Mouse (Mus musculus) heart, embryonic 16.5 days (tissue): Measurements from ENCODE around the gene Psors1c2. TPM values are rescaled to one million over a fixed set of nuclear protein-coding genes. Genes with fewer than 3 reads are reported as not detected.
A peak's percentile ranks its signal among the peaks of the same experiment; 100 is the strongest.

Experiments used
- ATAC-seq: fragments of 200-750 bp; cut with Nextera tagmentation; replicated peaks from 2 replicates; pipeline ENCODE4 v1.8.0; 2017; ENCODE audit warnings: moderate number of reproducible peaks; ENCODE audit not compliant: insufficient read depth, low FRiP score; ENCODE audit errors: extremely low read depth
- H3K27ac ChIP-seq: fragments of 300-500 bp; sonication (generic); 2 replicates; pipeline ENCODE4 v1.5.1; 2014; ENCODE audit warnings: mild to moderate bottlenecking, low read length, control low read depth, moderate library complexity
- H3K27me3 ChIP-seq: fragments of 300-500 bp; sonication (generic); 2 replicates; pipeline ENCODE4 v1.6.1; 2014; ENCODE audit warnings: low read length, mixed read lengths; ENCODE audit not compliant: control insufficient read depth, insufficient read depth
- H3K36me3 ChIP-seq: fragments of 300-500 bp; sonication (generic); 2 replicates; pipeline ENCODE4 v1.6.1; 2014; ENCODE audit not compliant: control insufficient read depth, insufficient read depth
- H3K4me1 ChIP-seq: fragments of 300-500 bp; sonication (generic); 2 replicates; pipeline ENCODE4 v1.6.1; 2014; ENCODE audit warnings: low read length, mixed read lengths; ENCODE audit not compliant: control insufficient read depth, insufficient read depth
- H3K4me2 ChIP-seq: fragments of 300-500 bp; sonication (generic); 2 replicates; pipeline ENCODE4 v1.6.1; 2014; ENCODE audit warnings: low read depth, mild to moderate bottlenecking, control low read depth, low read length
- H3K4me3 ChIP-seq: fragments of 300-500 bp; sonication (generic); 2 replicates; pipeline ENCODE4 v1.5.1; 2014; ENCODE audit warnings: mild to moderate bottlenecking, control low read depth, low read length
- H3K9ac ChIP-seq: fragments of 300-500 bp; sonication (generic); 2 replicates; pipeline ENCODE4 v1.6.1; 2014; ENCODE audit warnings: low read length, control low read depth
- H3K9me3 ChIP-seq: fragments of 300-500 bp; sonication (generic); replicated peaks from 2 replicates; pipeline ENCODE4 v1.6.1; 2016; ENCODE audit warnings: low read length; ENCODE audit not compliant: control insufficient read depth
- WGBS: fragments of 180-500 bp; shearing (Covaris S2); extraction: QIAGEN DNeasy Blood & Tissue Kit; methylation state at CpG from one replicate; pipeline ENCODE4 v1.1.7; 2014; 5-methylcytosine and 5-hydroxymethylcytosine counted together
- polyA plus RNA-seq: library from polyadenylated mRNA; unstranded; fragments of >200 nt; fragmentation: Nextera tagmentation; extraction: Ambion mirVana; gene quantifications from 2 replicates; pipeline ENCODE4 v1.2.1, GENCODE M21; 2015

Psors1c2 gene
- polyA plus RNA-seq, 1 experiment from 2014 or later, result 1.9 TPM

DNA sequence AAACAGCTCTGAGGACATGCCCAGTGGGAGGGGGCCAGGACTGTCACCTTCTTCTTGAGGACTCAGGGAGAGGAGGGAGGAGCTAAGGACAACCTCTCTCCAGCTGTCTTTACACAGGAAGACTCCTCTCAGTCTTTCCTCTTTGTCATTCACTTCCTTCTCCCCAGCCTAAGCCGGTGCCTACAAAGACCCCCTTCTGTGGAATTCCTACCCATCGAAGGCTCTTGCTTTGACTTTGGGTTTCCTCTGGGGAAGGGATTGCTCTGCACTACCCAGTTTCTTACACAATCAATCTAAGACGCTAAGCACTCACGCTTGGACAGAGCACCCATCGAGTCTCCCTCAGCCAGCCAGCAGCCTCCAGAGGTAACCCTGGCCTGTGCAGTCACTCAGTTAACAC, 15.6 kb downstream of the Psors1c2 start:
- ATAC-seq, result no peak
- Histone ChIP-seq H3K9me3 (no peaks in the 10 kb centered on the region), H3K36me3 (no peaks in the 10 kb centered on the region), H3K4me3 (no peak overlapping the region), H3K4me1 (peaks cover 25% of the 10 kb centered on the region), H3K27me3 (no peaks in the 10 kb centered on the region), H3K27ac (peak overlapping the region; percentile 100), H3K9ac (peak overlapping the region; percentile 53), H3K4me2 (no peak overlapping the region)
- 19% methylated on average over 5 of the region's 5 CpGs for WGBS

DNA sequence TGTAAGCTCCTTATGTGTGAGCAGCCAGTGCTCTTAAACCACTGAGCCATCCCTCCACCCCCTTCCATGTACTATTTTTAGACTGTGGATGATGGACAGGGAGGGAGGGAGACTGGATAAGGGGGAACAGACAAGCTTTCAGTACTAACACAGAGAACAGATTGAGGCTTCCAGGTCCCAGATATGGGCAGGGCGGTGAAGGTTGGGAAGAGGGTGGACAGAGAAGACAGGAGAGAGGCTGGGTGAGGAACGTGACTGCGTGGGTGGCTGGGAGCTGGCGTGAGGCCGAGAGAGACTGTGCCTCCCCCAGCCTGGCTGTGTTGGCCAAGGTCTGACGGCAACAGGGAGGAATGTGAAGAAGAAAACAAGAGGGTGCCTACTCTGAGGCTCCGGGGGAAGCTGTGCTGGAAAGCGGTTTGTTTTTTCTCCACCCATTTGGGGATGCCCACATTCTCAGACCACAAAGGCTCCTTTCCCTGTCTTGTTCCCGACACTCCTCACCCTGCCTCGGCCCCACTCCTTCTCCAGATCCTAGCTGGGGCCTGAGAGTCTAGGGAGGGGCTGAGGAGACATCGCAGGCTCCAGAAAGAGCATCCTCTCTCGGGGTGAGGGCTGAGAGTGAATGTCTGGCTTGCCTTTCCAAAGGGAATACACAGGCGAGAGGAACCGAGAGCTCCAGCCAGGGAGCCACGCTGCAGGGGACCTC, 16.6 kb downstream of the Psors1c2 start:
- Histone ChIP-seq H3K27me3 (no peaks in the 10 kb centered on the region), H3K9me3 (no peaks in the 10 kb centered on the region), H3K4me1 (peaks cover 23% of the 10 kb centered on the region), H3K36me3 (no peaks in the 10 kb centered on the region), H3K27ac (peak overlapping the region; percentile 100), H3K9ac (peak overlapping the region; percentile 73), H3K4me2 (peak overlapping the region; percentile 63), H3K4me3 (peak overlapping the region; percentile 37)
- ATAC-seq, result peak; percentile 94
- 14% methylated on average over 15 of the region's 15 CpGs for WGBS

DNA sequence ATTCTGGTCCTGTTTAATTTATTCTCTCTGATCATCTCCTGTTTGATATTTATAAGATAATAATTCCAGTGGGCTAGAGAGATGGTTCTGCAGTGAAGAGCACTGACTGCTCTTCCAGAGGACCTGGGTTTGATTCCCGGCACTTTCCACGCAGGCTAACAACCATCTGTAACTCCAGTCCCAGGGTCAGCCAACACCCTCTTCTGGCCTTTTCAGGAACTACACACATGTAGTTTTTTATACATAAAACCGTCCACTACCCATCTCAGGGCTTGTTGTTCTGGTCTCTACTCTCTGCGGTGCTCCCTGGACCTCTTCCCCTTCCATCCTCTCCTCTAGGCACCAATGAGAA, 17.1 kb downstream of the Psors1c2 start:
- ATAC-seq, result no peak
- Histone ChIP-seq H3K27ac (peak overlapping the region; percentile 100), H3K27me3 (no peaks in the 10 kb centered on the region), H3K9me3 (no peaks in the 10 kb centered on the region), H3K9ac (peak overlapping the region; percentile 73), H3K36me3 (no peaks in the 10 kb centered on the region), H3K4me3 (peak overlapping the region; percentile 37), H3K4me2 (peak overlapping the region; percentile 63), H3K4me1 (peaks cover 23% of the 10 kb centered on the region)
- 87% methylated on average over 4 of the region's 4 CpGs for WGBS

DNA sequence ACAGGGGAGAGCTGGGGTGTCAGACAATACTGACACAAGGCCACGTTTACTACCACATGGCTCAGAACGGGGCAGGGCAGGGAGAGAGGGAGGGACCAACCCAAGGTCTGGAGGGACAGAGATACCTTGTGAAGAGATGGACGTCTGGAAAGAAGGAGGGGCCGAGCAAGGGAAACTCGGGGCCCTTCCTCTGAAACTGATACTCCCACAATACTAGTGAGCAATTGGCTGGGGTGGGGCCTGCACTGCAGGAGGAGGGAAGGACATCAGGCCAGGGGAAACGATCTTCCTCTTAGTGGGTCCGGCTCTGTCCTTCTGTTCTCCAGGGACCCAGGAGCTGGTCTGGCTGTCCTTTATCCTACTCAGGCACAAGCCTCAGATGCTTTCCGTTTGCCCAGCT, 17.9 kb downstream of the Psors1c2 start:
- Histone ChIP-seq H3K4me1 (peaks cover 23% of the 10 kb centered on the region), H3K4me3 (no peak overlapping the region), H3K9me3 (no peaks in the 10 kb centered on the region), H3K27ac (peak overlapping the region; percentile 100), H3K36me3 (no peaks in the 10 kb centered on the region), H3K9ac (peak overlapping the region; percentile 46; the same call in 1 of the 2 replicates), H3K27me3 (no peaks in the 10 kb centered on the region), H3K4me2 (no peak overlapping the region)
- WGBS, result 57% methylated on average over 8 of the region's 8 CpGs
- no peak for ATAC-seq

DNA sequence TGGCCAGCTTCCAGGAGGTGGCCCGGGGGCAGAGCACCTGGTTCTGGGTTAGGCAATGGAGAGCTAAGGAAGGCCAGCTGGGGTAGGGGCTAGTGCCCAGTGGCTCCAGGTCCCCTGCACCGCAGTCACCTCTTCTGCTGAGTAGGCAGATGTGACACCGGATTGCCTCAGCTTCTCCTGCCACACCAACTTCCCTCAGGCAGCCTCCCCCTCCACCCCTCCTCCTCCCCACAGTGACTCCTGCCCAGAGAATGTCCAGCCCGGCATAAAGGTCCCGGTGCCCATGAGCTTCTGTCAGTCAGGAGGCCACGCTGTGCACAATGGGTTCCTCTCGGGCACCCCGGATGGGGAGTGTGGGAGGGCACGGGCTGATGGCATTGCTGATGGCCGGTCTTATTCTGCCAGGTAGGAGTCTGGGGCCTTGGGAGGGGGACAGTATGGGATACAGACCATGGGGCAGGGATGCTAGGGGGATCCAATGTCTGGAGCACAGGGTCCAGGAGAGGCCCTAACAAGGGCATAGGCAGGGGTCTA, 18.9 kb downstream of the Psors1c2 start, which contains the start of gene Cdsn:
Cdsn (plus strand) TSS at position 248 of the 534 bp plus-strand sequence.
- peak within 1 kb of the TSS; percentile 46; the same call in 1 of the 2 replicates for H3K9ac ChIP-seq
- no peaks in the 10 kb centered on the region for H3K27me3 ChIP-seq
- no peak within 1 kb of the TSS for H3K4me3 ChIP-seq
- H3K4me2 ChIP-seq, result no peak within 1 kb of the TSS
- H3K9me3 ChIP-seq, result no peaks in the 10 kb centered on the region
- WGBS, result 82% methylated on average over 10 of the region's 10 CpGs
- ATAC-seq, result no peak
- H3K27ac ChIP-seq, result peak within 1 kb of the TSS; percentile 100
- H3K4me1 ChIP-seq, result peaks cover 23% of the 10 kb centered on the region
- H3K36me3 ChIP-seq, result no peaks in the 10 kb centered on the region

DNA sequence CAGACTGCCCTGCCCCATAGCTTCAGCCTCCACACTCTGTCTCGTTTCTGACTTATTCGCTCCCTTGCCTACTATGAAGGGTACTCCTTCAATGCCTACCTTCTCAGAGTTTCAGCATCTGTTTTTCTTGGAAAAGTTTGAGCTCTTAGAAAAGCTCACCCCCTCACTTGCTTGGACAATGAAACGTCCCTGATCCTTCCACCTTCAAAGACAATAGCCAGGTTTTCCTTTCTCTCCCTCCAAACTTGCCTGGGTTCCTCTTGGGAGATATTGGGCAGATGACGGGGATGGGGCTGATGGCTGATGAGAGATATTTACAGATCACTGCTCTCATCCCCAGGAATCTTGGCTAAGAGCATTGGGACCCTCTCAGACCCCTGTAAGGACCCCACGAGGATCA, 21.3 kb downstream of the Psors1c2 start:
- Histone ChIP-seq H3K4me2 (no peak overlapping the region), H3K27ac (no peak overlapping the region), H3K9ac (no peak overlapping the region), H3K27me3 (no peaks in the 10 kb centered on the region), H3K4me3 (no peak overlapping the region), H3K9me3 (no peaks in the 10 kb centered on the region), H3K36me3 (no peaks in the 10 kb centered on the region), H3K4me1 (peaks cover 18% of the 10 kb centered on the region)
- 82% methylated on average over 5 of the region's 5 CpGs for WGBS
- ATAC-seq, result no peak

DNA sequence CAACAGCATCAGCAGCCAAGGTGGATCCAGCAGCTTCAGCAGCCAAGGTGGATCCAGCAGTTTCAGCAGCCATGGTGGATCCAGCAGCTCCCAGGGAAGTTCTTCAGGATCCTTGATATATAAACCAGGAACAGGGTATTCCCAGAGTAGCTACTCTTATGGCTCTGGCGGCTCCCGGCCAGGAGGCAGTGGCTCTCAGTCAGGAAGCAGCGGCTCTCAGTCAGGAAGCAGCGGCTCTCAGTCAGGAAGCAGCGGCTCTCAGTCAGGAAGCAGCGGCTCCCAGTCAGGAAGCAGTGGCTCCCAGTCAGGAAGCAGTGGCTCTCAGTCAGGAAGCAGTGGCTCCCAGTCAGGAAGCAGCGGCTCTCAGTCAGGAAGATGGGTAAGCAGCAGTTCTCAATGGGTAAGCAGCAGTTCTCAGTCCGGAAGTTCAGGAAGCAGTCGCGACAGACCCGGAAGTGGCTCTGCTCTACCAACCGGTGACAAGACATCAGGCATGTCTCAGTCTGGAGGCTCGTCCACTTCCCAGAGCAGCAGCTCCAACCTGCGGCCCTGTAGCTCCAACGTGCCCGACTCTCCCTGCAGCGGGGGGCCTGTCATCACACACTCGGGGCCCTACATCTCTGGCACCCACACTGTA, 21.9 kb downstream of the Psors1c2 start:
- Histone ChIP-seq H3K9me3 (no peaks in the 10 kb centered on the region), H3K27ac (no peak overlapping the region), H3K36me3 (no peaks in the 10 kb centered on the region), H3K9ac (no peak overlapping the region), H3K27me3 (no peaks in the 10 kb centered on the region), H3K4me3 (no peak overlapping the region), H3K4me2 (no peak overlapping the region), H3K4me1 (peaks cover 15% of the 10 kb centered on the region)
- ATAC-seq, result no peak
- WGBS, result 87% methylated on average over 18 of the region's 18 CpGs

DNA sequence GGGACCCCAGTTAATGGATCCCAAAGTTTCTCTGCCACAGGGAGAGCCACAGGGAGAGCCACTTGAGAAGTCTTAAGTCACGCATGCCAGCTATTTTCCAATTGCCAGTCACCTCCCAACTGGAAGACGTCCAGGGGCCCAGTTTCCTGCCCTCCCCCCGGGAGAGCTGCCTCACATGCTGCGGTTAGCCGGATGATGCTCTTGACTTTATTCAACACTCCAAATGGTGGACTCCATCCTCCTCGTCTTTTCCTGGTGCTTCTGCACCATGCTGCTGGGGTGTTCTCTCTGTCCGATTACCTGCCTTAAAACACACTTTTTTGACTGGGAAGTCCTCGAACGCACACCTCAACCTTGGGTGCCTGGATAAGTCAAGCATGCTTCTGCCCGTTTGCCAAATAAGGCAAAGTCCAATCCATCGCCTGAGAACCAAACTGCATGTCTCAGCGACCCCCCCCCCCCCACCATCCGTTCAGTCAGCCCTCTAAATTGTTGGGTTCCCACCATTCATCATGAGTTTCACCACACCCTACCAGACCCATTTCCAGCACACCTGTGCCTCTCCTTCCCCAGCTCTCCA, 23.3 kb downstream of the Psors1c2 start:
- Histone ChIP-seq H3K27me3 (no peaks in the 10 kb centered on the region), H3K9ac (no peak overlapping the region), H3K9me3 (no peaks in the 10 kb centered on the region), H3K4me3 (no peak overlapping the region), H3K4me1 (peaks cover 7% of the 10 kb centered on the region), H3K27ac (no peak overlapping the region), H3K4me2 (no peak overlapping the region), H3K36me3 (no peaks in the 10 kb centered on the region)
- WGBS, result 78% methylated on average over 12 of the region's 13 CpGs
- ATAC-seq, result no peak

DNA sequence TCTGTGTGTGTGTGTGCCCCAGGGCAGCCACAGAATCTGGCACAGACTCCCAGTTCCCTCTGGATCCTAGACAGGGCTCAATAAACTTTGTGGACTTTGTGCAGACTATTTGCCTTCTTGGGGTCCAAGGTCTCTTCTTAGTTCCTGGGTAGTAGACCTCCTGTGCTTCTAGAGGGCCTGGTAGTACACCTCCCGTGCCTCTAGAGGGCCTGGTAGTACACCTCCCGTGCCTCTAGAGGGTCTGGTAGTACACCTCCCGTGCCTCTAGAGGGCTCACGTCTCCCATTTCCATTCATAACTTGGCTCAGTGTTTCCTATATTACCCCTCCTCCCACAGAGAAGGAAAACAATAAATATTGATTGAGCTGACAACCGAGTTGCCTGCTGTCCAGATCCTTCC, 23.8 kb downstream of the Psors1c2 start:
- Histone ChIP-seq H3K9me3 (no peaks in the 10 kb centered on the region), H3K36me3 (no peaks in the 10 kb centered on the region), H3K9ac (no peak overlapping the region), H3K27me3 (no peaks in the 10 kb centered on the region), H3K27ac (no peak overlapping the region), H3K4me1 (peaks cover 3% of the 10 kb centered on the region; the same call in 1 of the 2 replicates), H3K4me3 (no peak overlapping the region), H3K4me2 (no peak overlapping the region)
- 35% methylated on average over 5 of the region's 5 CpGs for WGBS
- ATAC-seq, result no peak
